Mouse (Mus musculus) T-helper 17 cell (primary cell): ENCODE data around the gene Triap1.

ENCODE experiments used
- in situ Hi-C, 2 experiments: fragments of 300-600 bp; cut with MboI, MseI; formaldehyde crosslinking; loops; 1 replicate in 1 of 2; 2 replicates in 1 of 2; pipeline ENCODE4 v1.15.1; 2025; ENCODE audit warnings: high pct_unique_total_duplicates in 2 of 2

Gene Triap1

GRCm38 (mm10) chr5:115340577-115341313, at the start of gene Triap1, which contains the start of gene Gatc:
Gene Triap1 (plus strand): TSS chr5:115341225.
Gene Gatc (minus strand): TSS chr5:115341178.
- in situ Hi-C loops, result no loop called here

GRCm38 (mm10) chr5:115294173-115294572, 46.9 kb upstream of the Triap1 start:
- in situ Hi-C loops, result no loop called here

- in situ Hi-C loops, result no loop called here
Measured at GRCm38 (mm10) chr5:115296347-115296746, 44.7 kb upstream of the Triap1 start.

- in situ Hi-C loops, result loop anchor here in 1 of 2 experiments (5.0 kb wide), 1 partner anchor 37 kb away; no protein-coding TSS in a partner anchor
Measured at GRCm38 (mm10) chr5:115300035-115300744, 40.8 kb upstream of the Triap1 start.

DNA sequence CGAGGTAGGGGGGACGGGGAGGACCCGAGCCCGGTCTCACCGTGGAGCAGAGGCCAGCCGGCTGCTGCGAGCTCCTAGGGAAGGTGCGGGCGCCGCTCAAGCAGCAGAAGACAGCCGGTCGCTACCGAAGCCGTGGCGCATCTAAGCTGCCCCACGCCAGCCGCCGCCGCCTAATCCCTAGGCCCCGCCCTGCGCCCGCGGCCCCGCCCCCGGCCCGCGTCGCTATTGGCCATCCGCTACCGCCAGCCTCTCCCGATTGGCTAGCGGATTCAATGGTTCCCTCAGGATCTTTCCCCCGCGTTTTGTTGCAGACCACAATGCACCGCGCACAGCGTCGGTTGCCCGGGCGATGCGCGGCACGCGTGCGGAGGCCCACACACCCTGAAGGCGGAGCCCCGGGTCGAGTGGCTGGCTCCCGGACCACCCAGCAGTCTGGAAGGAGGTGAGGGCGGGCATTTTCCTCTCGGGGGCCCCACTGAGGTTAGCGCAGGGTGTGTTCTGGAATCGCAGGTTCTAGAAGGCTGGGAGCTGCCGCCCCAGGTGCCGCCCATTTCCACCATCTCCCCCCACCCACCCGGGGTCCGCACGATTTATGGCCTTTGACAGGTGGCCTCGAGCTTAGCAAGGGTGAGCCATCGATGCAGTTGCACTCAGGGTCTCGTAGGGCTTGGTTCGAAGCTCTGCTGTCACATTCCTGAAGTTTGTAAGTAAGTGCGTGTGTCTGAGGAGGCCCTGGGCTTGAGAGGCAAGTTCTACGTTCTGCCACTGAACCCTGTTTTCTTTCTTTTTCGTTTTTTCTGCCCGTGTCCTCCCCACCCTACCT, 40.0 kb upstream of the Triap1 start, which contains the start of gene Dynll1:
Gene Dynll1, minus strand, starts transcription at position 208 of the 823 bp plus-strand sequence.
- in situ Hi-C loops, result loop anchor here in 1 of 2 experiments (5.0 kb wide), 1 partner anchor 36 kb away; no protein-coding TSS in a partner anchor

DNA sequence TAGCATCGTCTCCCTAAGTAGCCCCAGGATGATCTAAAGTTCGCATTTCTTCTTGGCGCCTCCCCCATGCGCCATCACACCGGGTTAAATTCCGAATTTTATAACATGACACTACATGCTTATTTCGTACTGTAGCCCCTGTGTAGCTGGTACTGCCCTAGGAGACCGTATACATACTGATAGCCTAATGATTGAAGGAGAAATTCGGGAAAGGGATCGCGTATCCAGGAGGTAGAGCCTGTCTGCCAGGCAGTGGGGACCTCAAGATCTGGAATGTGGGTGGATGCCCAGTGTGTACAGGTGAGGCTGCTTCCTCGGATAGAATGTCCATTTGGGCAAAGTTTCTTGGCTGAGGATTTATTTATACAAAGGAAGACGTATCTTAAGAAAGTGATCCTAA, 39.4 kb upstream of the Triap1 start:
- in situ Hi-C loops, result loop anchor here in 1 of 2 experiments (5.0 kb wide), 1 partner anchor 36 kb away; no protein-coding TSS in a partner anchor

- in situ Hi-C loops, result loop anchor here in 1 of 2 experiments (5.0 kb wide), 1 partner anchor 35 kb away; no protein-coding TSS in a partner anchor
Measured at GRCm38 (mm10) chr5:115302190-115302589, 38.8 kb upstream of the Triap1 start.

- in situ Hi-C loops, result no loop called here
Measured at GRCm38 (mm10) chr5:115312354-115312753, 28.7 kb upstream of the Triap1 start.

- in situ Hi-C loops, result no loop called here
Measured at GRCm38 (mm10) chr5:115312816-115313667, 28.0 kb upstream of the Triap1 start.

DNA sequence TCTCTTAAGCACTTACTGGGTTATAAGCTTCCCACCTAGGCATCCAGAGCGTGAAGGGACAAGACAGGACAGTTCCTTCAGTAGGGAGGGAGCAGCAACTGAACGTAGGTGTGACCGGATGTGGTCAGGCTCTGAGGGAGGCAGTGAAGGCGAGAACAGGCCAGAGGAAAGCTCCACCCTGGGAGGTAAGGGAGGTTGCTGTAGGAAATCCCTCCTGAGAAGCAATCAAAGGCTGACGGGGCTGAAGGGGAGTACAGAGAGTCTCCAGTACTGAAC, 27.4 kb upstream of the Triap1 start:
- in situ Hi-C loops, result no loop called here

DNA sequence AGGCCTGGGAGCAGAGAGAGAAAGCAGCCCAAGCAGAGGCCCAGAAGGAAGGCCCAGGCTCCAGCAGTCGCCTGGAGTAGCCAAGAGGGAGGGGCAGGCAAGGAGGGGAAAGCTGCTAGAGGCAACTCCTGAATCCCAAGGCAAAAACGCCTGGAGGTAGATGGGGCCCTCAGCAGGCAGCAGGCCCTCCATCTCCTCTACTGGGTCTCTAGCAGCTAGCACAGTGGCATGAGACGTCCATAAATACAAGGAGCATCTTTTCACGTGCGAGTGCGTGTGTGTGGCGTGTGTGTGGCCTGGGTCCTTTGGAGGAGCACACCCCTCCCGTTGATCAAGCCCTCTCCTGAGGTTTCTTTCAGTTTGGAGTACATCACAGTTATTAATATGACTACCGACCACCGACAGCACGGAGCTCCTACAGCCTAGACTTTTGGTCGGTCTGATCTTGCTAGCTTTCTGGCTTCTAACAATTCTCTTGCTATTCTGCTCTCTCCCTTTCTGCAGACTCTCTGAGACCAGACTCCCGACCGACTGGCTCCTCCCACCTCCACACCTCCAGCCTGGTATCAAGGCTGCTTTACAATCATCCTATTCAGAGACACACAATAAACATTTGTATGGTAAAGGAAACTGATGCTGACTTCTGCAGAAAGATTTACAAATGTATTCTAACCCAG, 23.9 kb upstream of the Triap1 start:
- in situ Hi-C loops, result no loop called here

DNA sequence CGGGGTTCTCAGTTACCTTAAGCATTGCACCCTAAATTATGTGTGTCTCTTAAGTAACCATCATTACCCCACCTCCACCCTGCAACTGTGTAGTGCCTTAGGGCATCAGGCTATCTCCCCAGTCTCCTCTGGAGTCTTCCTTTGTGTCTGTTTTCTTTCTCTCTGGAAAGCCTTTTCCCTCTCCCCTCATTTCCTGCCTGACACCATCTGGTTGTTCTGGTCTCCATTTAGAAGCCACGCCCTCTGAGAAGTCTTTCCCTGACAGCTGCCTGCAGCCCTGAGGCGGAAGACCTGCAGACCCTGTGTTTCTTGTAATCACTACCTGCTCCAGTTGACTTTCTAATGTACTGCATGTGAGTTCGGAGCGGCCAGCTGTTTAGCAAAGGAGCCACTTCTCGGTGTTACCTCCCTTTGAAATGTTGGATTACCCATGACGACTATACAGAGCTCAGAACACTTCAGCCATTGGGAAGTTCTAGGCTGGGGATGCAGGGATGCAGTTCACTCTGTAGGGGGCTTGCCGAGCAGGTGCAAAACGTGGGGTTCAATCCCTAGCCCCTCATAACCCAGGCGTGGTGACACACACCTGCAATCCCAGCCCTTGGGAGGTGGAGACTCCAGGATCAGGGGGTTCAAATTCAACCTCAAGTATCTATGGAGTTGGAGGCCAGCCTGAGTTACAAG, 23.2 kb upstream of the Triap1 start:
- in situ Hi-C loops, result no loop called here

DNA sequence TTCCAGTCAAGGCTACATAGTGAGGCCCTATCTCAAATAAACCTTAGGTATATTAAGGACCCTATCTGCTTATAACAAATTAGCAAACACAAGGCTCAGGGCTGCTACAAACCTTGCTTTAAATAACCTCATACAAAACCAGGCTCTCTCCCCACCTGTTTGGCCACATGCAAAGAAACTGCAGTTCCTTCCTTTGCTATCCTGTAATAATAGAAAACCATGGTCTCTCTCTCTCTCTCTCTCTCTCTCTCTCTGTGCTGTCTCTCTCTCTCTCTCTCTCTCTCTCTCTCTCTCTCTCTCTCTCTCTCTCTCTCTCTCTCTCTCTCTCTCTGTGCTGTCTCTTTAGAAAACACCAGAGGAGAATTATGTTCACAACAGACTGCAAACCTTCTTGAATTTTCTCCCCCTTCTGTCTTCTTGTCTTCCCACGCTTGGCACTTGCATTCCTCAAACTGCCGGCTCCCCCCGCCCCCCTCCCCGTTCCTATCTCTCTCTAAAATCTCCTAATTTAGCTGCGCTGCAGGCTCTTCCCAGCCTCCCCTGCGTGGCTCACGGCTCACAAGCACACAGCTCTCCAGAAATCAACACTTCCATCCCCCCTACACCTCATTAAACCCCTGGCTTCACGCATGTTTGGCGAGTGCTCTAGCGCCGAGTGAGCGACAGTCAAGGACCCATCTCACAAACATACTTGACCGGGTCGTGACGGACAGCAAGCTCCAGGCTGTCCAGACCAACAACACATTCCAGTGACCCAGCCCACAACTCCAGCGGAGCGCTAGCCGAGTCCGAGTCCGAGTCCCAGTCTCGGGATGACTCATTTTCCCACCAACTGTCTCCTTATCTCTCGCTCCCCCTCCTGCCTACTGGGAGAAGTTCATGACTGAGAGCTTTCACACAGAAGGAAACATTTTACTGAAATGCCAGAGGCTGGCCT, 21.8 kb upstream of the Triap1 start:
- in situ Hi-C loops, result no loop called here

DNA sequence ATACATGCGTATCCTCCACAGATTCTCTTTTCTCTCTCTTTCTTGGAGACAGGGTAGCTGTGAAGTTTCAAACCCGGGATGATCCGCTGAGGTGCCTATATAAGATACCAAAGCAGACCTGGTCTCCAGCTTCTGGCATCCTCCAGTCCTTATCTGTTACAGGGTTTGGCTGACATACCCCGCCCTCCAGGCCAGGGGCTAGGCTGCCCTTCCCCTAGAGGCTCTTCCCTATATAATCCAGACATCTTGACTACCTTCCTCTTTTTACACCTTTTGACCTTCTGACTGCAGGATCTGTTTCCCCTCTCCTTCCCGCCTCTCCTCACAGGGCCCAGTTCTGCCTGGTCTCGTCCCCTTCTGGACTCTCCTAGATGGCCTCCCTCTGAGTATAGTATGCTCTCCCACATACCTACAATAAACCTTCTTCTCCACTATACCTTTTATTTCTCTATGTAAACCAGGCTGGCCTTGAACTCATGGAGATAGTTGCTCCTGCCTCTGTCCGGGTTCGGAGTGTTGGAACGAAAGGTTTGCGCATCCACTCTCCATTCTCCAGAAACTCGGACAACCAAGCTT, 14.7 kb upstream of the Triap1 start:
- in situ Hi-C loops, result no loop called here

DNA sequence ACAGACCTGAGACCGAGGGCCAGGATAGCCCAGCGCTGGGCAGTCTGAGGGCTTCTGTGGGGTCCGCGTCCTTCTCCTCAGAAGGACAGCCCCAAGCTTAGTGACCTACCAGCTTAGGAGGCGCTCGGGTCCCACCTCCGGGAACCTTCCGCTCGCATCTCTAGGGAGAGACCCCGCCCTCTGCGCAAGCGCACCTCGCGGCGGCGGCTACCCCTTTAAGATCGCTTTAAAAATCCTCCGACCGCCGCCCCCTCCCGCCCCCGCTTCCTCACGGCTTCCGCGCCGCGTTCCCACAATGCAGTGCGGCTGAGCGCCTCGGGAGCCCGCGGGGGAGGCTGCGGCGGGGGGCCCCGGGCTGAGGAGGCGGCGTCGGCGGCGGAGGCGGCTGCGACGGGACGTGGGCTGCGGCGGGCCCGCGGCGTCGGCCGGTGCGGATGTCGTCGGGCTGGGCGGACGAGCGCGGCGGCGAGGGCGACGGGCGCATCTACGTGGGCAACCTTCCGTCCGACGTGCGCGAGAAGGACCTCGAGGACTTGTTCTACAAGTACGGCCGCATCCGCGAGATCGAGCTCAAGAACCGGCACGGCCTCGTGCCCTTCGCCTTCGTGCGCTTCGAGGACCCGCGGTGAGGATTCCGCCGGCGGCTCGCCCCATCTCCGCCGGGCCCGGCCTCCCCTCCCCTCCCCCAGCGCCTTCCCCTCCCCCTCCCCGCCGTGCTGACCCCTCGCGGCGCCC, 14.0 kb upstream of the Triap1 start, which contains the start of gene Srsf9:
Gene Srsf9, plus strand, starts transcription at position 303 of the 735 bp plus-strand sequence.
- in situ Hi-C loops, result no loop called here

DNA sequence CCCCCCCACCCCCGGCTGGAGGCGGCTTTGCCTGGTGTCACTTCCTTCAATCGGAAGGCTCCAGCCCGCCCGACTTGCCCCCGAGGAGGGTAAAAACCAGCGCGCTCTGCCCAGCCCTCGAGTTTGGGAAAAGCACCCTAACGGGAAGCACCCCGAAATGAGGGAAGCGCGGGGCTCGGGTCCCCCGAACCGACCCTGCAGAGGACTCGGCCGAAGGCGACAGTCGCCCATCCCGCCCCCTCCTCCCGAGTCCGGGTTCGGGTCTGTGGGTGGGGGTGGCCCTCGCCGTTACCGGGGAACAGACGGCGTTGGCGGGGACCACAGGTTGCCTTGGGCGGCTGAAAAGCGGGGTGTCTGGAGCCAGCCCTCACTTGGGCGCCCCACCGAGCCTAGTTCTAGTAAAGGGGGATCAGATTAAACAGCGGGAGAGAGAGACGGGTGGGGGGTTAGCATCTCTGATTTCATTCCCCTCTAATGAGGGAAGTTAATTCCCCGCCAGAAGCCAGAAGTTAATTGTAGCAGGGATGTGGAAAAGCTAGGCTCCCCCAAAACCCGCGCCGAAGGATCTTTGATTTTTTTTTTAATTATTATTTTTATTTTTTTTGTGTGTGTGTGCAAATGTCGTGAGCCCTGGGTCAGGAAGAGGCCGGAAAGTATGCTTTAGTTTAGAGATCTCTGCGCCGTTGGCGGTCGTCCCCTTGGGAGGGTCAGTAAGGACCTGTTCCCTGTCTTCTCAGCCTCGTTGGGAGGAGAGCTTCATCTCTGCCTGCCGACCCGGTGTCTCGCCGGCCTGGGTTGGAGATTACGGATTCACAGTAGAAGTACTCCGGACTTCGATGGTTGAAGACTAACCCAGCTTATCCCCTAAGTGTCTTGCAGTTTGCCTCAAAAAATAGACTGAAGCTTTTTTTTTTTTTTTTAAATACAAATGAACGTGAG, 13.1 kb upstream of the Triap1 start:
- in situ Hi-C loops, result no loop called here
